Mouse (Mus musculus) natural killer cell, adult 2 months (primary cell): Measurements from ENCODE around the gene Insr.

Experiments used
- DNase-seq, 2 experiments: peaks; one replicate each; pipeline ENCODE4 v3.0.0; 2022; ENCODE audit warnings: low spot score in 2 of 2

The Insr gene

GRCm38 (mm10) chr8:3275189-3275588, 4.2 kb downstream of the Insr start:
- DNase-seq = no peak

GRCm38 (mm10) chr8:3273799-3274198, 5.6 kb downstream of the Insr start:
- no peak for DNase-seq

GRCm38 (mm10) chr8:3267449-3267761, 12.0 kb downstream of the Insr start:
- DNase-seq = no peak

DNA sequence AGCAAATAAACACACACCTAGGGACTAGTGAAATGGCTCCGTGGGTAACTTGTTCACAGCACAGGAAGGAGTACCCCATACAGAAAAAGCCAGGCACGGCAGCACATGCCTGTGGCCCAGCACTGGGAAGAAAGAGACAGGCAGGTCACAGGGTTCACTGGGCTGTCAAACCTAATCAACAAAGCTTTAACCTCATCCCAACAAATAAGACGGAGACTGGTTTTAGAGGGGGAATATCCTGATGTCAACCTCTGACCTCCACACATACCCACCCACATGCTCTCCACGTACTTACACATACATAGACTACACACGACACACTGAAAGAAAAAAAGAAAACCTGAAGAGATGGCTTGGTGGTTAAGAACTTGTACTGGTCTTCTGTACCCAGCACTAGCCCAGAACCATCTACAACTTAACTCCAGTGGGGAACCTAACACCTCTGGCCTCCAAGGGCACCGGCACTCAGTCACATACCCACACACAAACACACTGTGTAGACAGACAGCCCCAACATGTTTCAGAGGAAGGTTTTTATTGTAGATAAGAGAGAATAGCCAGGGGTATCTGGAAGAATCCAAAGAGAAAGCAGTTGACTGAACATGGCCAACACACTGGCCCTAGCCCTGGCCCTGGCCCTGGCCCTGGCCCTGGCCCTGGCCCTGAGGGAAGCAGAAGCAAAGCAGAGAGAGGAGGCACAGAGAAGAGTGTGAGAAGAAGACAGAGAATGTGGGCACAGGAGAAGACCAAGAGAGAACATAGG, 12.6 kb downstream of the Insr start:
- no peak for DNase-seq

GRCm38 (mm10) chr8:3265182-3265581, 14.2 kb downstream of the Insr start:
- no peak for DNase-seq

- DNase-seq = no peak
Observed at GRCm38 (mm10) chr8:3262779-3263178, 16.6 kb downstream of the Insr start.

DNA sequence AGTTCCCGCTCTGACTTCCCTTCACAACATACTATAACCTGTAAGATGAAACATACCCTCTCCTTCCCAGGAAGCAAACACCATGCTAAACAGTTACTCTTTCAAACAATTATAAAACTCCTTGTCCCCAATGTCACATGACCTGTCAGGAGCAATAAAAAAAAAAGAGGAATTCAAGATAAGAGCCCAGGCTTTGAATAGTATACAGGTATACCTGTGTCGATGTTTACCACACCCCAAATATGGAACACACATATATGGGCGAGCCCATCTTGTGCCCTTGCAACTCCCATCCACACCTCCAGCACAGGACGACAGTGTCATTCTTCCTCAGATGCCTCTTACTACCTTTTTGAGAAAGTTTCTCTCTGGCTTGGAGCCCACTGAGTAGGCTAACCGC, 18.3 kb downstream of the Insr start:
- DNase-seq = no peak

GRCm38 (mm10) chr8:3260127-3260811, 19.1 kb downstream of the Insr start:
- DNase-seq = no peak

DNA sequence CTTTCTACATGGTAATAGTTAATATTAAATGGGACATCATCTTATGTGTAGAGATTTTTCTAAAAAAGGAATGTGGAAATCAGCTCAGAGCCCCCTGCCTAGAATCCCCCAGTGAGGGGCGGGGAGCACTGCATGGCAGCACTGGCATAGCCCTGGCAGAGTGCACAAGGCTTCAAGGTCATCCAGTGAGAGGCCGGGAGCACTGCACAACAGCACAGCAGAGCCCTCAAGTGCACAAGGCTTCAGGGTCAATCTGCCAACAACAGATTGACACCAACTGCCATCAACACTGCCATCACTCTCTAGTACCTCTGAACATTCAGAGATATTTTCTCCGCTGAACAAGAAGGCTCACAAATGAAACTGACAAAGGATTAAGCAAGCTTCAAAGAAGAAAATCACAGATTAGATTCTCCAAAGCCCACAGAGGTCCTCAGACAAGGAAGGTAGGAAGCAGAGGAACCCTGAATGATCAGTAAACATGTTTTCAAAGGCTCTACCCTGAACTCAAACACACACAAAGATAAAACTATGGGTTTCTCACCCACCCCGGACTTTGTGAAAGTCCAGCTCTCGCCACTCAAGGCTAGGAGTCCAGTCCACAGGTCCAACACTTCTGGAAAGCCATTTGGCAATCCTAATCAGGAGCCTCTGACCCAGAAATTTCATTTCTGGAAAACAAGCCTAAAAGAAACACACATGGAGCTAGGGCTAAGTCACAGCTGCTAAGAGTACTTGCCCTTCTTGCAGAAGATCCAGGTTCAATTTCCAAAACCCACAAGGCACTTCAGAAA, 23.1 kb downstream of the Insr start:
- DNase-seq = no peak

- DNase-seq = no peak
Observed at GRCm38 (mm10) chr8:3255321-3255720, 24.1 kb downstream of the Insr start.

- no peak for DNase-seq
Observed at GRCm38 (mm10) chr8:3253179-3253578, 26.2 kb downstream of the Insr start.

GRCm38 (mm10) chr8:3252665-3253064, 26.8 kb downstream of the Insr start:
- DNase-seq = no peak

DNA sequence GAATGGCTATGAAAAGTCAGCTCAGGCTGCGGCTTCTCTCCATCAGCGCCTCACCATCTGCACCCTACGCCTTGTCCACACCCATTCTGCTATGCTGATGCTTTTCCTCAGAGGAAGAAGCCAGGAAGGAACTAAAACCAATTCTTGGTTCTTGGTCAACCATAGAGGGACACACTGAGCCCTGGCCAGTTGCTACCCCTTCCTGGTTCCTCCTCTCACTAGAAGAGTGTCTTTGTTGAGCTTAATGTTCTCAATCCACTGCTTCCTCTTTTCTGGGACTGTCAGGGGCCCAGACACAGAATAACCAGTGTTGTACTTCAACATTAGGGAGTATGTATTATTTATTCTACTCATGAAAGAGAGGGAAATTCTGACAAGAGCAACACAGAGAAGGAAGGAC, 28.3 kb downstream of the Insr start:
- no peak for DNase-seq

DNA sequence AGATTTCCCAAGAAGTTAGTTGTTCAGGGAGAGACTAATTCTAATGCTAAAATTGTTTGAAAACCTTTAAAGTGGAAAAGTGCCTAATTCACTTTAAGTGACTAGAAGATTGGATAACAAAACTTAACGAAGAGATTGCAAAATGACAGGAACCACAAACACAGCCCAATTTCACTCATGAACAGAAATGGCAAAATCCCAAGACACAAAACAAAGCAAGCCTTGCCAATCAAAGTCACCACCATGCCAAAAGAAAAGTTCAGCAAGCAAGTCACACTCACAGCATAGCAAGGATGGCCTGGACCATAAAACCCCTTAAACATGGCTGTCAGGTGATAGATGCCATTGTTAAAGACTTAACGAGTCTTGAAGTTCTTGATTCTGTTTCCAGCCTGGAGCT, 29.5 kb downstream of the Insr start:
- no peak for DNase-seq

DNA sequence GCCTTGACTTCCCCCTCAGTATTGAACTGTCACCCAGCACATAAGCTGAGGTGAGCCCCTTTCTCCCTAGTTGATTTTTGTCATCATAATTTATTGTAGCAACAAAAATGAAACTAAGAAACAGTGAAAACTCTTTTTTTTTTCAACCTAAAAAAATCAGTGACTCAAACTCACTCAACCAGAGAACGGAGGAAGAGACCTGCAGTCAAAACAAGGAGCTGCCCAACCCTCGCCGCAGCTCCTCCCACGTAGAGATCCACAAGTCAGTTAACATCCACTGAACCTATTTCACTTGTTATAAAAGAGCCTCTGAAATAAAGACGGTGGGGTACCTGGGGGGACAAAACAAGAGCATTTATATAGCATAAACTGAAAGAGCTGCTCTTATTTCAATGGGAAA, 30.7 kb downstream of the Insr start:
- peak in 1 of 2 experiments; percentile 37 for DNase-seq

GRCm38 (mm10) chr8:3247129-3247528, 32.3 kb downstream of the Insr start:
- DNase-seq = peak; percentile 60 to 69

DNA sequence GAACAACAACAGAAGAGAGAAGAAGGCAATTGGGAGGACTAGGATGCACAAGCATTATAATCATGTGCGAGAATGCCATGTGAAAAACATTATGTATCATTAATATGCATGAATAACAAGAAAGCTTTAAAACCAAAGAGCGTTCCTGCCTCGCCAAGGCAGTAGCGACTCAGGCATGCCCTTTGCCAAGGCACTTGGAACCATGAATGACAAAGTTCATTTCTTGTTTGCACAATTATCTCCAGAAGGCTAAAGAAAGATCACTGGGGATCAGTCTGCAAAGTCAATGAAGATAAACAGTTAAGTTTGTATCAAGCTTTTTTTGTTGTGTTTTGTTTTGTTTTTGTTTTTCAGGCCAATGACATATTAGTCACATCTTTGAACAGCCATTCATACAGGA, 36.2 kb downstream of the Insr start:
- no peak for DNase-seq

DNA sequence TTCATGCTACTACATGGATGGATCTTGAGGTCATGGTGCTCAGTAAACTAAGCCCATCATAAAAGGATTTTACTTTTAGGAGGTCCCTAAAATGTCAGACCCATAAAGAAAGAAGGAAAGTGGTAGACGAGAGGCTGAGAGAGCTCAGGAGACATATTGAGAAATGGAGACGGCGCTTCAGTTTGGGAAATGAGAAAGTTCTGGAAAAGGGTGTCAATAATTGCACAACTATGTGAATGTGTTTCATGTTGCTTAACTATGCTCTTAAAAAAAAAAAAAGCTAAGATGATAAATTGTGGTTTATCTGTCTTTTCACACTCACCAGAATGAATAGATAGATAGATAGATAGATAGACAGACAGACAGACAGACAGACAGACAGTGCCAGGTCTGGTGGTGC, 38.7 kb downstream of the Insr start:
- DNase-seq = no peak

- DNase-seq = no peak
Observed at GRCm38 (mm10) chr8:3239641-3240040, 39.8 kb downstream of the Insr start.

- DNase-seq = no peak
Observed at GRCm38 (mm10) chr8:3238792-3239191, 40.6 kb downstream of the Insr start.

- DNase-seq = no peak
Observed at GRCm38 (mm10) chr8:3237319-3237718, 42.1 kb downstream of the Insr start.

DNA sequence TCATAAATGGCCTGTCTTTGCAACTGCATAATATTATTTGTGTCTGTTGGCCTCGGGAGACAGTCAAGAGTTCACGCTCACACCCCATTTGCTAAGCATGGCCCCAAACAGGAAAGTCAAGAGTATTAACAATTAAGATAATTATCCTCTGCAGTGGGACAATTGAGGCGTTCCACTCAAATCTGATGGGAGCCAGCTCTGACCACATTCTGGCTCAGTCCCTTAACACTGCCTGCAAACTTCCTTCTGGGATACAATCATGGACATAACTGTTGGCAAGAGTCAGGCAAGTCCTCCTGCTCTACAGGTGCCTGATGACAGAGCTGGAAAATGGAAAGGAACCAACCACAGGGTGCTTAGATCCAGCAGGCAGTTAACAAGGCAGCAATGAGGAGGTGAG, 43.1 kb downstream of the Insr start:
- DNase-seq = no peak

GRCm38 (mm10) chr8:3234569-3234968, 44.8 kb downstream of the Insr start:
- DNase-seq = no peak
